Mouse (Mus musculus): ENCODE measurements around the gene Vmn1r149.
"Not testable (repeated sequence)": the region's sequence is repeated elsewhere in the genome, so short reads cannot be mapped to it uniquely, and the experiment has no call there.

DNA sequence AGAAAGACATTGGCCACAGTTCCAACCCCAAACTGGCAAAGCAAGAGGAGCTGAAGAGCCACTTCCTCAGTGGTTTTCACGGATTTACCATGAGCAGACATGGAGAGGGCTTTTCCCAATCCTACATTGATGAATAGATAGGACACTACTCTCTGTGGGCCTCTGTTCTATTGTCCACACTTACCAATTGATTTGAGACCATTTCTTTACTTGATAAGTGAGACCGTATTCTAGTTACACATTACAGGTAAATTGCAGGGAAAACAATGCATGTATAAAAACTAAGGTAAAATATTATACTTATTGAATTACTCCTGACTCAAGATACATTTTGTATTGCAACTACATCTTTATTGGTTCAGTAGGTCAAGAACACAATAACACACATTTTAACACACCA, at the start of gene Vmn1r149:
- not testable (repeated sequence) for TF ChIP-seq CTCF (IDR thresholded peaks at IDR 0.05; ENCODE audit: control insufficient read depth, insufficient read depth, low read length); POLR2A (IDR thresholded peaks at IDR 0.05; ENCODE audit: borderline replicate concordance, control insufficient read depth, low read depth, low read length)
